Mouse (Mus musculus) brain, adult 2 months (tissue): ENCODE data around the gene Pgam1.
"Not testable (repeated sequence)": the region's sequence is repeated elsewhere in the genome, so short reads cannot be mapped to it uniquely, and the experiment has no call there.

Source experiments
- DNase-seq: peaks from one replicate; pipeline ENCODE4 v3.0.0; 2011; ENCODE audit warnings: low read depth, low spot score

The Pgam1 gene

DNA sequence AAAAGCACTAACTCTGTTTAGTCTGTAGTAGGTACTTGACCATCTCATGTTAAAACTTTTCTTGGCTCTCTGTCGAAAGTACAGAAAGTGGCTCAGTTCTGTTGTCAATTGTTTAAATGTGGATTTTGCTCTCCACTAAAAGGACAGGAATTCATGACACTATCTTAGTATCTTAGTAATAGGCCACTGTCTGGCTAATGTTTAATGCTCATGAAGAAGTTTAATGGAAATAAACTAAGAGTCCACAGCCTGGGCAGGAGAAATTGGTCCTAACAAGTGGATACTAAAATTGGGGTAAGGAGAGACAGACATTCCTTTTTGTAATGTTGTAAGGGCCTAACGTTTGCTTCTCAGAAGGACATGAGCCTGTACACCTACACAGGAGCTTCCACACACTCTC is 1.3 kb upstream of the Pgam1 start:
- no peak for DNase-seq

DNA sequence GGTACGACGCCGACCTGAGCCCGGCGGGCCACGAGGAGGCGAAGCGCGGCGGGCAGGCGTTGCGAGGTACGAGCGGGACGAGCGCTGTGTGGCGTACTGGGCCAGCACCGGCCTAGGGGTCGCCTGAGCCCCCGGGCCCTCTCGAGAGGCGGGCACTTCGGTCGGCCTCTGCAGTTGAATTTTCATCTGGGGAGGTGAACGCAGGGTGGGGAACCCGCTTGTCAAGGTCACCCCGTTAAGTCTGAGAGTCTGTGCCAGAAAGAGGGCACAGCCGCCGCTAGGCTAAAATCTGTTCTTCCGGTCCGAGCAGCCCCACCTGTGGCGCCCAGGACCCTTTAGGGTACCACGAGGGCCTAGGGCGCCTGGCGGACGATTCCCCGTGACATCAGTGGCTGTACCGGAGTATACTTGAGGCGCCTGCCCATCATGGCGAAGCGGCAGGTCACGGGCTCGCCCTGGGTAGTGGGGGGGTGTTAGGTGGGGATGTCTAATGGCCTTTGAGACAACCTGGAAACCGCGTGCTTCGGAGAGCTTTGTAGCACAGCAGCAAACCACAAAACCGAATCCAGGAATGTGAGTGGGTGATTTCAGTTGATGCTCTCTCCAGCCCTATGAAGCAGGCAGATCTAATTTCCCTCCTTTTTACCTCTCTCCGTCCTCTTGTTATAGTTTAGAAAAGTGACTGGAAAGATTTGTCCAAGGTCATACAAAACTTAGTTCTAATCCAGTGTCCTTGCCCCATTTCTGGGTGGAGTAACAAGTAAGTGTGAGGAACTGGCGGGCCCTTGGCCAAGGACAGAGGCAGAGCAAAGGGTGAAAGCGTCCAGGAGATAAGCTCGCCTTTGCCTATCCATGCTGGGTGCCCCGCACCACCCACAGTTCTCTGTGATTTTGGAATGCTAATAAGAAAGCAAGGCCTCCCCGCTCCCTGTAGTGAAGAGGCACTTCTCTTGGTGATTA is 678 bp downstream of the Pgam1 start:
- peak; percentile 51 for DNase-seq

- DNase-seq = peak; percentile 21
Measured at GRCm38 (mm10) chr19:41913774-41914591, 2.3 kb downstream of the Pgam1 start.

- DNase-seq = not testable (repeated sequence)
Measured at GRCm38 (mm10) chr19:41914592-41914882, 2.8 kb downstream of the Pgam1 start.

DNA sequence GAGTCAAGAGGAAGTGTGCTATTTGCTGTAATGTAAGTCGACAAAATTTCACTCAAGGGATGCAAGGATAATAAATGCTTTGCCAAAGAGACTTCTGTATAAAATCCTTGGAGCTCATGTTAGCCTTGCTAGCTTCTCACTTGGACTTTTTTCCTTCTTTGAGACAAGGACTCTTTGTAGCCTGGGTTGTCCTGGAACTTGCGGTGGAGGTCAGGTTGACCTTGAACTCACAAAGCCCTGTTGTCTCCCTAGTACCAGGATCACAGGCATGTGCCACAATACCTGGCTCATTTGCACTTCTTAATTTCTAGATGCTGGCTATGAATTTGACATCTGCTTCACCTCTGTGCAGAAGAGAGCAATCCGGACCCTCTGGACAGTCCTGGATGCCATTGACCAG is 3.6 kb downstream of the Pgam1 start:
- DNase-seq = no peak

DNA sequence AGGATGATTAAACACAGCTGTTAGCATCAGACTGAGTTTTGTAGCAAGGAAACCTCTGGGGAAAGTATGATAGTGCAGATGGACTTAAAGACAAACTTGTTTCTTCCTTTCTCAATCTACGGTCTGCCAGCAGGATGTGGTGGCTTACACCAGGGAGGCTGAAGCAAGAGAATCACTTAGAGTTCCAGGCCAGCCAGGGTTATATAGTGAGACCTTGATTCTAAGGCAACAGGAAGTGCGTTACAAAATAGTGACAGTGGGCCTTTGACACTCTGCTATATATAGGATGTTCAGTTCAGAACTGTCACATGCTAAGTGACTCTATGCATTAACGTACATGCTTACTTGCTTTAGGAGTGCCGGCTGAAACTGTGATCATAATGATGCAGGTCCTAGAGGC is 5.1 kb downstream of the Pgam1 start:
- DNase-seq = no peak

DNA sequence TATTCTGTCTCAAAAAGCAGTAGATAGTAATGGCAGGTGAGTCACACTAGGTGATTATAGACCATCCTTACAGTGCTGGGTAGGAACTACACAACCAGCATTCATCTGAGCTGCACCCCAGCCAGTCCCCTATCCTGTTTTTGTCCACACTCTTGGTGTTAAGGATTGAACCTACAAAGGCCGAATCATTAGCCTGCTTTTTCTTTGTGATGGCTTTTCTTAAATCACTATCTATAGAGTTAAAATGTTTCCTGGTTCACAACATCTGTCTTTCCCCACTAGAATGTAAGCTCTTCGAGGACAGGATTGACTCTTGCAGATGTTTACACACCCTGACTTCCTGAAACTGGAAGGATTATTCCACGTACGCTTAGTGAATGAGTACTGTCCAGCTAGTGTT is 7.7 kb downstream of the Pgam1 start:
- no peak for DNase-seq

GRCm38 (mm10) chr19:41920412-41921067 is 8.8 kb downstream of the Pgam1 start:
- DNase-seq = no peak

DNA sequence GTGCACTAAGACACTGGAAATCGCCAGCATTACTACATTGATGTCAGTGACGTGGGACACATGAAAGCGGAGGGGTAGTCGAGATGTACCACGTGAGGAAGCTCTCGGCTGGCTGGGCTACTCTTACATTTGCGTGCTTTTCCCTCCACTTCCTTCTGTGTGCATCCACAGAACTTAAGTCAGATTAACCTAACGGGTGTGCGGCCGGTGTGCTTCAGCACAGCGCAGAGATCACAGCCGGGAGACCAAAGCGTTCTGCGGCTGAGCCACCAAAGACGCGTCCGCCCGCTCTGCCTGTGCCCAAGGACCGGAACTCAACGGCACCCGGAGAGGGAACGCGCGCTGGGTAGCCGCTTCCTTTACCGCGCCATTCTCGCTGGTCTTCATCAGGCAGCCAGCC is 21.0 kb downstream of the Pgam1 start:
- peak; percentile 53 for DNase-seq

GRCm38 (mm10) chr19:41933179-41934086 is 21.7 kb downstream of the Pgam1 start, which contains the start of the genes Exosc1 and Zdhhc16:
Exosc1 (minus strand) TSS chr19:41933423.
Zdhhc16 (plus strand) TSS chr19:41933480.
- peak; percentile 99 for DNase-seq

DNA sequence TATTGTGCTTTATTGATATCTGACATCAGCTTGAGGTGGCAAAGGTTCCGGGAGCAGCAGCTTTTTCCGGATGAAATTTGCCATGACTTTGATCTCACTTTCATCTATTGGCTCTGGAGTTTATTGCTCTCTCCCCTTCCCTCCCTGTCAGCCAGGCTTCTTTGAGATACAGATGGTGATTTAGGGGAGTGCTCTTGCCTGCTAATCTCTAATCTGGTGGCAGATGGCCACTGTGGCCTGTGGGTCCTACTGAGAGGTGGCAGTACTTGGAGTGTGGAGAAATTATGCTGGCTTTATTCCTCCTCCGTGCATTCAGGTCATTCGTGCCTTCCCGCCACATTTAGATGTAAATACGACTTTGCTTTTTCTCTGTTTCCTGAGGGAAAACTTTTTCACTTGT is 22.4 kb downstream of the Pgam1 start:
- peak; percentile 15 for DNase-seq

- DNase-seq = no peak
Measured at GRCm38 (mm10) chr19:41935921-41936320, 24.2 kb downstream of the Pgam1 start.

- DNase-seq = no peak
Measured at GRCm38 (mm10) chr19:41938539-41938938, 26.8 kb downstream of the Pgam1 start.

DNA sequence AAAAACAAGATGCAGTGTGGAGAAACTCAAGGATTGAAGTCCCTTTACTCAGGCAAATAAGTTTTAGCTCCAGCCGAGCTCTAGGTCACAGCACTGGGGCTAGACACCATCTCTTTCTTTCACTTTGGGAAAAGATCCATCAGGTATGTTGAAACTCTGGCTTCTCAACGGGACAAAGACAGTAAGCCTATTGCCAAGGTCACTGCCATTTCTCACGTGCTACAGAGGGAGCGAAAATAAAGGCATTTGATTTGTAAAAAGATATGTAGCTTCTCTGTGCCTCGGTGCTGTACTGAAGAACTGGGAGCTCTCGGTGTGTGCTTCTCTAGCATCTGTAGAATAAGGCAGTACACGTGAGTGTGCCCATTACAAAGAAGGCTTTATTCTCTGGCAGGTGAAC is 32.1 kb downstream of the Pgam1 start:
- DNase-seq = no peak

- DNase-seq = peak; percentile 51
Measured at GRCm38 (mm10) chr19:41952287-41952686, 40.6 kb downstream of the Pgam1 start.

GRCm38 (mm10) chr19:41953574-41953973 is 41.9 kb downstream of the Pgam1 start:
- peak; percentile 64 for DNase-seq
